Mouse (Mus musculus) layer of hippocampus, adult 9-11 months (tissue): Measurements from ENCODE around the gene Map4k5.

Source experiments
- DNase-seq: peaks from one replicate; pipeline ENCODE4 v3.0.0; 2022

The Map4k5 gene

DNA sequence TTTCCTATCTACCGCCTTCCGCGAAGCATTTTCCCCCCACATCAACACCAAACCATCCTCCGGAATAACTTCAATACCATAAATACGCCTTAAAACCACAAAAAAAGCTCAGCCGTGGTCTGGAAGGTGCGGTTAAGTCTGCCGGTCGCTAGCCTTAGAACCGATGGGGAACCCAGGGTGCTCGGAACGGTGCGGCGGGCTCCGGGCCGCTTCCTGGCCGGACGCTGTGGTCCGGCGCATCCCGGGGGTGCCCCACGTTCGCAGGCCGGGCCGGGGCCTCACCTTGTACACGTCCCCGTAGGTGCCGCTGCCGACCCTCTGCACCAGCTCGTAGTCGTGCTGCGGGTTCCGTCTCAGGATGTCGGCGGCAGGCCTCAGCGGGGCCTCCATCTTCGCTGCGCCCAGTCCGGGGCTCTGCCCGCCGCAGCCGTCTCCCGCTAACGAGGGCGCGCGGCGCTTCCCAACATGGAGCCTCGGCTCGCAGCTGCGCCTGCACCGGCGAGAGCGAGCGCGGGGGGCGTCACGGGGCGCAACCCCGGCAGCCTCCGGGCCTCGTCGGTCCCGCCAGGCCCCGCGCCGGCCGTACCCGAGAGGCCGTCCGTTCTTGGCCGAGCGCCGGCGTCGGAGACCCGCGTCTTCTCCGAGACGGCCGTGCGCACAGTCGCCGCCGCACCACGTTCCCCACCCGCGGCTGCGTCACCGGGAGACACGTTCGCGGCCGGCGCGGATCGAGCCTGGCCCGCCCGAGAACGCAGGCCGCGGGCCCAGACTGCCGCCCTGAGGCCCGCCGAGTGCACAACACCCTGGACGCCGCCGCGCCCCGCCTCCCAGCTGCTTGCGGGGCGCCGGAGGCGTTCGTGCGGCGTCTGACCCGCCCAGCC is at the start of gene Map4k5, which contains the start of gene Atl1:
TSS of gene Map4k5 (minus strand) at position 830 of the 881 bp plus-strand sequence.
TSS of gene Atl1 (plus strand) at position 244 of the 881 bp plus-strand sequence.
- DNase-seq = peak; percentile 90

DNA sequence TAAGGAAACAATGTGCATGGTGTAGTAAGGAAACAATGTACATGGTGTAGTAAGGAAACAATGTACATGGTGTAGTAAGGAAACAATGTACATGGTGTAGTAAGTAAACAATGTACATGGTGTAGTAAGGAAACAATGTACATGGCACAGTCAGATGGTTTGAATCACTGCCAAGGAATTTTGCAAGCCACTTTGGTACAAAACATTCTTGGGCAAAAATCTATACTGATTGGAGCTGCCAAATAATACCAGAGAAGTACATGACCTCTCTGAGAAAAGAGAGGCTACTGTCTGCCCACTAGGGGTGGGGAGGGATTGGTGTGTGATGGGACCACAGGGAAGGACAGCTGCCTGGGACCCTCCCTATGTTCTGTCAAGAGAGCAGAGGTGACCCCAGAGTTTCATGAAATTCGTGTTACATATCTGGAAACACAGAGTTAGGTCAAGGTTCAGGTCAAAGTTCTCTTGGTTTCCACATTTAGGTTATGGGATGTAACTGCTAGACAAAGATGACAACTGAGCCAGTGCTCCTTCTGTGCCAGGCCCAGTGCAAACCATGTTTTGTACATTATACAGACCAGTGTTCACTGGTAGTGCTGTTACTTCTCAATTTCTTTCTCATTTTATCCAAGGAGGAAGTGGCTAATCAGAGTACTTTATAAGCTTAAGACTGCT is 48.8 kb upstream of the Map4k5 start:
- DNase-seq = no peak

- no peak for DNase-seq
Observed at GRCm38 (mm10) chr12:69939291-69939690, 46.3 kb upstream of the Map4k5 start.

GRCm38 (mm10) chr12:69937731-69938130 is 44.7 kb upstream of the Map4k5 start:
- no peak for DNase-seq

DNA sequence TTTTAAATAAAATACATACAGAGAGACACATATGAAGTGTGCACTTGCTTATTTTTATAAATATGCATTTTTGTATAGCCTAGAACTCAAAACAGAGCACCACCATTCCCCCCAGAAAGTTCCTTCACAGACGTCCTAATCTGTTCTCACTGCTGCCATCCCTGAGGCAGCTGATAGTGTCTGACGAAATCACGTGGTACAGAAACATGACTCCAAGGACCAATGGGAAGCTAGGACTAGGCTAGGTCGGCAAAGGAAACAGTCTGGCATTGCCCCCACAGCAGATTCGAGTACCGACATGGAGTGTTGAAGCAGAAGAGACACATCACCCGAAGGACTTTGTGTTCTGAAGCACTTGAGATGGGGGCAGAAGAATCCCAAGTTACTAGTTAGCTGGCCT is 33.7 kb upstream of the Map4k5 start:
- DNase-seq = no peak

GRCm38 (mm10) chr12:69924012-69924411 is 31.0 kb upstream of the Map4k5 start:
- no peak for DNase-seq

GRCm38 (mm10) chr12:69923603-69924002 is 30.6 kb upstream of the Map4k5 start:
- DNase-seq = no peak

- no peak for DNase-seq
Observed at GRCm38 (mm10) chr12:69923128-69923527, 30.1 kb upstream of the Map4k5 start.

GRCm38 (mm10) chr12:69922099-69922498 is 29.1 kb upstream of the Map4k5 start:
- no peak for DNase-seq

DNA sequence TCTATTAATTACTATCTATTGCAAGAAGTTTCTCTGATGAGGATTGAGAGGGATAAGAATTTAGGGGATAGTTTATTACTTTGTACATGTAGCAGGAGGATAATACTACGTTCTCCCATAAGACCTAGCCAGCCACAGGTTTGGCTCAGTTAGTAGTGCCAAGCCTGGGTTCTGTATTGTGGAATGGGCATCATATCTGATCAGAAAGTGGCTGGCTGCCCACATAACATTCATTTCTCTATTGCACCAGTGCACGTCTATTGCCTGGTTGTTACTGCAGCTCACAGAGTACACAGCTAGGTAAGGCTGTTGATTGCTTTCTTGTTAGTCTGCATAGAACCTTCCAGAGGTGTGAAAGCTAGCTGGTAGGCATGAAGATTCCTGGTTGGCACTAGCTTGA is 24.9 kb upstream of the Map4k5 start:
- no peak for DNase-seq

- no peak for DNase-seq
Observed at GRCm38 (mm10) chr12:69912737-69913136, 19.7 kb upstream of the Map4k5 start.

- no peak for DNase-seq
Observed at GRCm38 (mm10) chr12:69911906-69912305, 18.9 kb upstream of the Map4k5 start.

GRCm38 (mm10) chr12:69908511-69908900 is 15.5 kb upstream of the Map4k5 start:
- peak; percentile 92 for DNase-seq

DNA sequence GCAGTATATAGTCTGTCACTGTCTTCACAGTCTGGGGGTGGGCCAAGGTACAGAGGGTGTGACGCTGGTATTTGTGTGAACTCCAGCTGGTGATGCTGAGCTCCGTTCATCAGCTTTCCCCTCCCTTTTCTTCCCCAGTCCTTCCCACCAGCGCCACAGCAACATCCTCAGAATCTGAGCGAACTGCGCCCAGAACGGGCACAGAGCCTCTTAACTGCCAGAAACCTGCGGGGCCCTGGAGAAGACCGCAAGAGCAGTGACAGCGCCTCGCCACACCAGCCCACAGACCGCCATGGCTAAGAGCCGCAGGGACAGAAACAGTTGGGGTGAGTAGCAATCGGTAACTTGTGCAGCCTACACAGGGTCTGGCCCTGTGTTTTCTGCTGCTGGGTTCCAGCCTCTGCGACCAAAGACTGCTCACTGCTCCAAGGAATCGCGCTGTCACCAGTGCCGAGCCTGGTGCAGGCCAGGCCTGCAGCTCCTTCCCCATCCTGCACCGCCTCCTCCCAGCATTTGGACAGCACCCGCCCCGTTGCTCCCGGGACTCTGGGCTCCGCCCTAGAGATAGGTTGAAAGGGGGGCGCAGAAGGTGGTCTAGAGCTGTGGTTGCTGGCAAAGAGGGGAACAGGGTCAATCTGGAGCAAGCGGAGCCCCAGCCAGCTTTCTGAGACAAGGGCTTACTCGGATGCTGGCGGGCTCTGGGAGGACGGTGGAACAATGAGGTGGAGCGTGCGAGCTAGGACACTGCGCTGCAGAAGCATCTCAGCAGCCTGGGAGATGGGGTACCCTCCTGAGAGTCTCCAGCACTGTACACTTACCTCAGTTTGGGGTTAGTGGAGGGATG is 14.9 kb upstream of the Map4k5 start:
- peak; percentile 69 for DNase-seq

DNA sequence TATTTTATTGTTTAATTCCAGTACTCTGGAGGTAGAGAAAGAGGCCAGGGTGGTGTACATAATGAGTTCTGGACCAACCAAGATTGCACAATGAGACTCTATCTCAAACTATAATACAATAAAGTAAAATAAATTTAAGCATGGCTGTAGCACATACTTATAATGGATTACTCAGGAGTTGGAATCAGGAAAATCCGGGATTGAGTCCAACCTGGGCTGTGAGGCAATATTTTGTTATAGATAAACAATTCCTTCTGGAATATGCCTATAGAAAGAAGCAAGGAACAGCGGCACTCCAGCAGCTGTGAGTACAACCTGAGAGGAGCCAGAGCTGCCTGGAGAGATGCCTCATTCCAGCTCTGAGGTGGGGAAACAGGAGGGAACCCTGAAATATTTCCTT is 12.0 kb upstream of the Map4k5 start:
- peak; percentile 37 for DNase-seq

GRCm38 (mm10) chr12:69898119-69898518 is 5.1 kb upstream of the Map4k5 start:
- no peak for DNase-seq

DNA sequence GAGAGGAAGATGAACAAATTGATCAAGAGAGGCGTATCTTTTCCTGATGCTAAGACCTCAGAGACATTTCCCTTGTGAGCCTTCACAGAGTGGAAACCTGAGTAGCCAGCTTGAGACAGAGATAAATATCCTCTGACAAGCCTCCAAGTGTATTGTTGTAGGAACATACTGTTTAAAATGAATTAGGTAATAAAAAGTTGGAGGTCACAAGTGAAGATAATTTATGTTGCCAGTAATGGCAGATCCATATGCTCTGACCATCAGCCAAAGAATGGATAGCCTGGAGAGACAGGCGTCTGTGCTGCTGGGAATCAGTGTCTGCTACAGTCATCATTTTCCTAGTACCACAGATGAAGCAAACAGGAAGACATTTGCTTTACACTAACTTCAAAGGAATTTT is 2.0 kb upstream of the Map4k5 start:
- DNase-seq = no peak

- DNase-seq = no peak
Observed at GRCm38 (mm10) chr12:69893927-69894326, 927 bp upstream of the Map4k5 start.

- no peak for DNase-seq
Observed at GRCm38 (mm10) chr12:69891721-69892120, 1.3 kb downstream of the Map4k5 start.

DNA sequence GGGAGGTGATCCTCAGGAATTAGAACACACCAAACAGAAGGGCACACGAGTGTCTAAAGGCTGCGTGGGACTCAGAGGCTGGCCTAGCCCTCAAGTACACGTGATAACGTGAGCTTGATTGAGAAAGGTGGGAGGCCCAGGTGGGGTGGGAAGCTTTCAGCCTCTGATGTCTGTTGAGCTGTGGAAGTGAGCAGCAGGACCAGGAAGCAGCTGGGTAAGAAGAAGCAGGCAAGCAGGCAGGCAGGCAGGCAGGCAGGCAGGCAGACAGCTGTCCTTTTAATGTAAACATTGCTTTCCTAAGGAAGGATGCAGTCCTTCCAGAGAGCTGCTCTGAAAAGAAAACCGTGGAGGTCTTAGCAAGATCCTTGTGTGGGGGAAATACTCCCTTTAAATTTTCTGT is 2.5 kb downstream of the Map4k5 start:
- no peak for DNase-seq

- DNase-seq = no peak
Observed at GRCm38 (mm10) chr12:69890051-69890450, 2.9 kb downstream of the Map4k5 start.

DNA sequence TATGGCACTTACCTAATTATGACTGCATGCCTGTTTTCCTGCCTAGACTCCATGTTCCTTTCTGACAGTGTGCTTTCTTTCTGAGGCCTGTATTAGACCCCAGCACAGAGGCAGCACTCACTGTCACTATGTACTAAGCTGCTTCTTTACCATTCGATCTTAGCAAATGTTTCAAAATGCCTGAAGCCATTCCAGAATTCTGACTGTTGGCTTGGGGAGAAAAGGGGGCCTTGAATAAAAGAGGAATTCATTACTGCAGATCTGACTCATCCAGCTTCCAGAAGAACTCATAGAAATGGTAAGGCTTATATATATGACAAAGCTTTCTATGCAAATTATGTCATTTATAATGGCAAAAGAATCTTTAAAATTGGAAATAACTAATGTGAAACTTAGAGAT is 4.7 kb downstream of the Map4k5 start:
- DNase-seq = no peak

DNA sequence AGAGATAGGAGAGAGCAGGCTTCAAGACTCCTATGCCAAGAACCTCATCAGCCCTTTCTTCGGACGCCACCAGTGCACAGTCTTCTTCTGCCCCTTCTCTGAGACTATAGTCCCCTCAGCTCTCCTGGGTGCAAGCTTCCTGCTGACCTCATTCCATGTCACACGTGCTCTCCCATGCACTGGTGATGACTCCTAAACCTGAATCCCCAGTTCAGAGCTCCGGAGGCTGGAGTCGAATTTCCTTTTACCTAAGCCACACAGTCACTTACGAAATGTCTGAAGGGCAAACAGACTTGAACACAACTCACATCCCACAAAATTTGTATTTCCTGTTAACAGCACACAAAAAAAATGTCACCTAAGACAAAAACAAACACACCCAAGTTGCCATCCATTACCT is 5.2 kb downstream of the Map4k5 start:
- DNase-seq = no peak
